Mouse (Mus musculus): ENCODE data around the gene Tmprss3.

GRCm38 (mm10) chr17:31169796-31170195, 29.0 kb downstream of the Tmprss3 start:
- TF ChIP-seq CTCF (IDR thresholded peaks at IDR 0.05; ENCODE audit: extremely low read depth, insufficient read depth, low read length): no peak
- TF ChIP-seq POLR2A (IDR thresholded peaks at IDR 0.05; ENCODE audit: extremely low read depth, insufficient read depth, low read length): no peak

Measured in cortical plate, adult 2 months (tissue).